Mouse (Mus musculus): ENCODE results near the gene Fabp3.

Gene Fabp3

GRCm38 (mm10) chr4:130335867-130336266 is 27.5 kb downstream of the Fabp3 start:
- no peak for DNase-seq

DNA sequence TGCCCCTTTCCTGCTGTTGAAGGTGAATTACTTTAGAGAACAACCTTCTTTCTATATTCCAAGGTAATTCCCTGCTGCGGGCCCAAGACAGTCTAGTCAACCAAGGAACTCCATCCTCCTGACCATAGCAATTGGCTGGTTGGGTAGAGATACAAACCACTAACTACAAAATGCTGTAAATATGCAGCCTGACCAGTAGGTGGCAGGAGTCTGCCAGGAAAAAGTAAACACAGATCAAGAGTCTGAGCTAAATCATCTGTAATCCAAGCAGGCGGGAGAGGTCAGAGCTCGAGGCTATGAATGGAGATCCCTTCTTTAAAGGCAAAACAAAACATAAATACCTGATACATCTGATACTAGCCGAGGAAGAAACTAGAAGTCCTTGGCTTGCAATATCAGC is 33.3 kb downstream of the Fabp3 start:
- DNase-seq, result no peak

DNA sequence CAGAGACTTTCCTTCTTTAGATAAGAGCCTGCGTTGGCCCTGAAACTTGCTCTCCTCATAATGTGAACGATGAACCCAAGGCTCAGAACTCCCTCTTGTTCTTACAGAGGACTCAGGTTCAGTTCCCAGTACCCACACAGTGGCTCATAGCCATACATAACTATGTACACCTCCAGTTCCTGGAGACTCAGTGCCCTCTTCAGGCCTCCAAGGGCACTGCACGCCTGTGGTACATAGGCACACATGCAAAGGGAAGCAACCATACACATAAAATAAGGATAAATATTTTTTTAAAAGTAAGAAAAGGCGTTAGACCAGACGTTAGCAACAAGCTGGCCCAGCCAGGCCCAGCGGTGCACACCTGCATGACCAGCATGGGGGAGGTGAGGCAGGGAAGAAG is 41.3 kb downstream of the Fabp3 start:
- DNase-seq, result no peak

- no peak for DNase-seq
These were observed 42.5 kb downstream of the Fabp3 start for GRCm38 (mm10) chr4:130350690-130351422.

DNA sequence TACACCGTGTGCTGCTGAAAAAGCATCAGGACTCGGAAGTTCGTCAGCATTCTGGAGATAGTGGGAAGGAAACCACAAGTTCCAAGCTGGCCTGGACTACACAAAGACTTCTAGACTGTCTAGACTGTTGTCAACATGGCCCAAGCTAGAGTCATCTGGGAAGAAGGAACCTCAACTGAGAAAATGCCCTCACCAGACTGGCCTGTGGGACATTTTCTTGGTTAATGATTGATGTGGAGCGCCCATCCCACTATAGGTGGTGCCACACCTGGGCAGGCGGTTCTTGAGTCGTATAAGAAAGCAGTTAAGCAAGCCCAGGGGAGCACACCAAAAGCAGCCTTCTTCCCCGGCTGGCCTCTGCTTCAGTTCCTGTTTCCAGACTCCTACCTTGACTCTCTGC is 44.2 kb downstream of the Fabp3 start:
- no peak for DNase-seq

DNA sequence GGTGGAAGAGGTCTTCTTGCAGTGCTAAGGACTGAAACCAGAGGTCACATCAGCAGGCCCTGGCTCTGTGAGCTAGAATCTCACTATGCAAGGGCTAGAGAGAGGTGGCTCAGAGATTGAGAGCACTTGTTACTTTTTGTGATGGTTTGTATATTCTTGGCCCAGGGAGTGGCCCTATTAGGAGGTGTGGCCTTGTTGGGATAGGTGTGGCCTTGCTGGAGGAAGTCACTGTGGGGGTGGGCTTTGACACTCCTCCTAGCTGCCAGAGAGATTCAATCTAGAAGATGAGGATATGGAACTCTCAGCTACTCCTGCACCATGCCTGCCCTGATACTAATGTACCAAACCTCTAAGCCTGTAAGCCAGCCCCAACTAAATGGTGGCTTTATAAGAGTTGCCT is 49.6 kb downstream of the Fabp3 start:
- DNase-seq, result no peak

- peak; percentile 99 for DNase-seq
These were observed 51.3 kb downstream of the Fabp3 start, which contains the start of the genes Zcchc17 and Snrnp40 for GRCm38 (mm10) chr4:130359486-130360237. Gene Zcchc17 (minus strand): TSS chr4:130359943. Gene Snrnp40 (plus strand): TSS chr4:130360132.

- DNase-seq, result no peak
These were observed 51.8 kb downstream of the Fabp3 start for GRCm38 (mm10) chr4:130360238-130360590.
